Mouse (Mus musculus): ENCODE data around the gene Tango2. TPM values are rescaled to one million over a fixed set of nuclear protein-coding genes. Genes with fewer than 3 reads are reported as not detected.
A peak's percentile ranks its signal among the peaks of the same experiment; 100 is the strongest.

Tango2 gene
- polyA plus RNA-seq, 1 experiment, result 20.6 TPM

GRCm38 (mm10) chr16:18394777-18395619, 47.1 kb upstream of the Tango2 start:
- no peaks in the 10 kb centered on the region for H3K79me3 ChIP-seq (ENCODE audit: low read depth)
- TF ChIP-seq MYOG (IDR thresholded peaks at IDR 0.05; ENCODE audit: control insufficient read depth, extremely low read depth, insufficient read length) (no peak), MYOD1 (IDR thresholded peaks at IDR 0.05; ENCODE audit: control insufficient read depth, insufficient read length, low read depth) (peak; percentile 37)
- H3K79me2 ChIP-seq (ENCODE audit: control insufficient read depth, insufficient read depth), result no peaks in the 10 kb centered on the region
- H3K27me3 ChIP-seq (ENCODE audit: control insufficient read depth, insufficient read depth, insufficient read length), result no peaks in the 10 kb centered on the region
- no peaks in the 10 kb centered on the region for H3K36me3 ChIP-seq (ENCODE audit: control insufficient read depth, insufficient read depth)
- H3ac ChIP-seq (ENCODE audit: control insufficient read depth, insufficient read length, low read depth), result no peak overlapping the region
- H3K4me3 ChIP-seq (ENCODE audit: insufficient read depth, poor library complexity, severe bottlenecking), result no peak overlapping the region

GRCm38 (mm10) chr16:18394056-18394455, 46.2 kb upstream of the Tango2 start:
- no peaks in the 10 kb centered on the region for H3K27me3 ChIP-seq (ENCODE audit: control insufficient read depth, insufficient read depth, insufficient read length)
- TF ChIP-seq USF1 (IDR thresholded peaks at IDR 0.05; ENCODE audit: low read depth) (no peak), FOSL1 (IDR thresholded peaks at IDR 0.05; ENCODE audit: insufficient read depth, low read length, poor library complexity, severe bottlenecking) (no peak), MYOG (IDR thresholded peaks at IDR 0.05; ENCODE audit: control insufficient read depth, extremely low read depth, insufficient read length) (no peak), MAX (IDR thresholded peaks at IDR 0.05) (no peak), CEBPB (IDR thresholded peaks at IDR 0.05; ENCODE audit: low read depth) (no peak), CTCF (IDR thresholded peaks at IDR 0.05; ENCODE audit: control insufficient read depth, insufficient read depth, insufficient read length) (no peak), MYOD1 (IDR thresholded peaks at IDR 0.05; ENCODE audit: control insufficient read depth, insufficient read length, low read depth) (no peak)
- H3K79me3 ChIP-seq (ENCODE audit: low read depth), result no peaks in the 10 kb centered on the region
- no peak overlapping the region for H3K4me3 ChIP-seq (ENCODE audit: insufficient read depth, poor library complexity, severe bottlenecking)
- no peak overlapping the region for H3ac ChIP-seq (ENCODE audit: control insufficient read depth, insufficient read length, low read depth)
- no peaks in the 10 kb centered on the region for H3K79me2 ChIP-seq (ENCODE audit: control insufficient read depth, insufficient read depth)
- H3K36me3 ChIP-seq (ENCODE audit: control insufficient read depth, insufficient read depth), result no peaks in the 10 kb centered on the region

GRCm38 (mm10) chr16:18393595-18393994, 45.7 kb upstream of the Tango2 start:
- Histone ChIP-seq H3K79me3 (ENCODE audit: low read depth) (no peaks in the 10 kb centered on the region), H3K27me3 (ENCODE audit: control insufficient read depth, insufficient read depth, insufficient read length) (no peaks in the 10 kb centered on the region), H3K79me2 (ENCODE audit: control insufficient read depth, insufficient read depth) (no peaks in the 10 kb centered on the region), H3K4me3 (ENCODE audit: insufficient read depth, poor library complexity, severe bottlenecking) (no peak overlapping the region), H3ac (ENCODE audit: control insufficient read depth, insufficient read length, low read depth) (no peak overlapping the region), H3K36me3 (ENCODE audit: control insufficient read depth, insufficient read depth) (no peaks in the 10 kb centered on the region)
- TF ChIP-seq USF1 (IDR thresholded peaks at IDR 0.05; ENCODE audit: low read depth) (no peak), CTCF (IDR thresholded peaks at IDR 0.05; ENCODE audit: control insufficient read depth, insufficient read depth, insufficient read length) (no peak), FOSL1 (IDR thresholded peaks at IDR 0.05; ENCODE audit: insufficient read depth, low read length, poor library complexity, severe bottlenecking) (no peak), MYOG (IDR thresholded peaks at IDR 0.05; ENCODE audit: control insufficient read depth, extremely low read depth, insufficient read length) (no peak), MAX (IDR thresholded peaks at IDR 0.05) (no peak), CEBPB (IDR thresholded peaks at IDR 0.05; ENCODE audit: low read depth) (no peak), MYOD1 (IDR thresholded peaks at IDR 0.05; ENCODE audit: control insufficient read depth, insufficient read length, low read depth) (no peak)

GRCm38 (mm10) chr16:18392469-18393426, 44.8 kb upstream of the Tango2 start:
- TF ChIP-seq USF1 (IDR thresholded peaks at IDR 0.05; ENCODE audit: low read depth) (no peak), MYOD1 (IDR thresholded peaks at IDR 0.05; ENCODE audit: control insufficient read depth, insufficient read length, low read depth) (no peak), MYOG (IDR thresholded peaks at IDR 0.05; ENCODE audit: control insufficient read depth, extremely low read depth, insufficient read length) (no peak), CEBPB (IDR thresholded peaks at IDR 0.05; ENCODE audit: low read depth) (no peak), CTCF (IDR thresholded peaks at IDR 0.05; ENCODE audit: control insufficient read depth, insufficient read depth, insufficient read length) (no peak), MAX (IDR thresholded peaks at IDR 0.05) (no peak), FOSL1 (IDR thresholded peaks at IDR 0.05; ENCODE audit: insufficient read depth, low read length, poor library complexity, severe bottlenecking) (no peak)
- H3K4me3 ChIP-seq (ENCODE audit: insufficient read depth, poor library complexity, severe bottlenecking), result peak overlapping the region; percentile 23
- no peaks in the 10 kb centered on the region for H3K36me3 ChIP-seq (ENCODE audit: control insufficient read depth, insufficient read depth)
- no peaks in the 10 kb centered on the region for H3K27me3 ChIP-seq (ENCODE audit: control insufficient read depth, insufficient read depth, insufficient read length)
- H3K79me3 ChIP-seq (ENCODE audit: low read depth), result no peaks in the 10 kb centered on the region
- peak overlapping the region; percentile 23 for H3ac ChIP-seq (ENCODE audit: control insufficient read depth, insufficient read length, low read depth)
- no peaks in the 10 kb centered on the region for H3K79me2 ChIP-seq (ENCODE audit: control insufficient read depth, insufficient read depth)

- Histone ChIP-seq H3ac (ENCODE audit: control insufficient read depth, insufficient read length, low read depth) (no peak overlapping the region), H3K79me2 (ENCODE audit: control insufficient read depth, insufficient read depth) (no peaks in the 10 kb centered on the region), H3K36me3 (ENCODE audit: control insufficient read depth, insufficient read depth) (no peaks in the 10 kb centered on the region), H3K27me3 (ENCODE audit: control insufficient read depth, insufficient read depth, insufficient read length) (no peaks in the 10 kb centered on the region), H3K79me3 (ENCODE audit: low read depth) (no peaks in the 10 kb centered on the region), H3K4me3 (ENCODE audit: insufficient read depth, poor library complexity, severe bottlenecking) (no peak overlapping the region)
- TF ChIP-seq FOSL1 (IDR thresholded peaks at IDR 0.05; ENCODE audit: insufficient read depth, low read length, poor library complexity, severe bottlenecking), result no peak
- TF ChIP-seq MYOG (IDR thresholded peaks at IDR 0.05; ENCODE audit: control insufficient read depth, extremely low read depth, insufficient read length), result no peak
- TF ChIP-seq USF1 (IDR thresholded peaks at IDR 0.05; ENCODE audit: low read depth), result no peak
- TF ChIP-seq CTCF (IDR thresholded peaks at IDR 0.05; ENCODE audit: control insufficient read depth, insufficient read depth, insufficient read length), result no peak
- no peak for TF ChIP-seq MAX (IDR thresholded peaks at IDR 0.05)
- no peak for TF ChIP-seq MYOD1 (IDR thresholded peaks at IDR 0.05; ENCODE audit: control insufficient read depth, insufficient read length, low read depth)
- no peak for TF ChIP-seq CEBPB (IDR thresholded peaks at IDR 0.05; ENCODE audit: low read depth)
Measured at GRCm38 (mm10) chr16:18391728-18392127, 43.8 kb upstream of the Tango2 start.
